Mouse (Mus musculus) hindbrain, postnatal 0 days (tissue): Measurements from ENCODE around the gene Hoxb1. TPM values are rescaled to one million over a fixed set of nuclear protein-coding genes. Genes with fewer than 3 reads are reported as not detected.
A peak's percentile ranks its signal among the peaks of the same experiment; 100 is the strongest.

Source experiments
- ATAC-seq: fragments of 200-750 bp; cut with Nextera tagmentation; 2 replicates; pipeline ENCODE4 v1.8.0; 2017; ENCODE audit warnings: mild to moderate bottlenecking, moderate TSS enrichment, moderate library complexity
- DNase-seq: peaks from one replicate; pipeline ENCODE4 v3.0.0-alpha.2; 2015; ENCODE audit warnings: low spot score
- H3K27ac ChIP-seq: fragments of 300-500 bp; sonication (generic); 2 replicates; pipeline ENCODE4 v1.5.1; 2014; ENCODE audit warnings: mild to moderate bottlenecking
- H3K27me3 ChIP-seq: fragments of 300-500 bp; sonication (generic); 2 replicates; pipeline ENCODE4 v1.6.1; 2014; ENCODE audit warnings: low read length, mixed read lengths; ENCODE audit not compliant: insufficient read depth
- H3K36me3 ChIP-seq: fragments of 300-500 bp; sonication (generic); 2 replicates; pipeline ENCODE4 v1.6.1; 2014; ENCODE audit warnings: low read length, mixed read lengths; ENCODE audit not compliant: insufficient read depth
- H3K4me1 ChIP-seq: fragments of 300-500 bp; sonication (generic); 2 replicates; pipeline ENCODE4 v1.6.1; 2014; ENCODE audit warnings: antibody characterized with exemption, low read length, mixed read lengths; ENCODE audit not compliant: insufficient read depth
- H3K4me2 ChIP-seq: fragments of 300-500 bp; sonication (generic); 2 replicates; pipeline ENCODE4 v1.6.1; 2014; ENCODE audit warnings: low read depth, mild to moderate bottlenecking, low read length, moderate library complexity, mixed read lengths
- H3K4me3 ChIP-seq: fragments of 300-500 bp; sonication (generic); 2 replicates; pipeline ENCODE4 v1.5.1; 2014; ENCODE audit warnings: low read length
- H3K9ac ChIP-seq: fragments of 300-500 bp; sonication (generic); replicated peaks from 2 replicates; pipeline ENCODE4 v1.6.1; 2014; ENCODE audit warnings: mild to moderate bottlenecking, low read length, moderate library complexity, mixed read lengths
- H3K9me3 ChIP-seq: fragments of 300-500 bp; sonication (generic); 2 replicates; pipeline ENCODE4 v1.6.1; 2016; ENCODE audit warnings: low read length, mixed read lengths
- CTCF ChIP-seq: IDR thresholded peaks from 2 replicates; pipeline ENCODE4 v1.5.1; 2016; ENCODE audit warnings: antibody characterized with exemption, control low read depth, low read depth
- WGBS: fragments of 180-500 bp; shearing (Covaris S2); extraction: QIAGEN DNeasy Blood & Tissue Kit; methylation state at CpG from one replicate; pipeline ENCODE4 v1.1.7; 2014; 5-methylcytosine and 5-hydroxymethylcytosine counted together
- microRNA counts: library from miRNA; unstranded; fragments of <30 nt; microRNA quantifications from one replicate; lab custom pipeline; 2015
- microRNA-seq, 2 experiments: library from miRNA; unstranded; fragments of <30 nt; microRNA quantifications; one replicate each; pipeline ENCODE4; 2016
- polyA plus RNA-seq: library from polyadenylated mRNA; unstranded; fragments of >200 nt; fragmentation: Nextera tagmentation; extraction: Ambion mirVana; gene quantifications from 2 replicates; pipeline ENCODE4 v1.2.1, GENCODE M21; 2015
- total RNA-seq: library from RNA; depleted of rRNA; stranded (reverse); fragments of >200 nt; gene quantifications from 2 replicates; pipeline ENCODE4 v1.2.3, GENCODE M21; 2014; rRNA removed

Hoxb1 gene
- total and polyA plus RNA-seq, 2 experiments from 2014 or later, result 0.21 to 0.24 TPM

DNA sequence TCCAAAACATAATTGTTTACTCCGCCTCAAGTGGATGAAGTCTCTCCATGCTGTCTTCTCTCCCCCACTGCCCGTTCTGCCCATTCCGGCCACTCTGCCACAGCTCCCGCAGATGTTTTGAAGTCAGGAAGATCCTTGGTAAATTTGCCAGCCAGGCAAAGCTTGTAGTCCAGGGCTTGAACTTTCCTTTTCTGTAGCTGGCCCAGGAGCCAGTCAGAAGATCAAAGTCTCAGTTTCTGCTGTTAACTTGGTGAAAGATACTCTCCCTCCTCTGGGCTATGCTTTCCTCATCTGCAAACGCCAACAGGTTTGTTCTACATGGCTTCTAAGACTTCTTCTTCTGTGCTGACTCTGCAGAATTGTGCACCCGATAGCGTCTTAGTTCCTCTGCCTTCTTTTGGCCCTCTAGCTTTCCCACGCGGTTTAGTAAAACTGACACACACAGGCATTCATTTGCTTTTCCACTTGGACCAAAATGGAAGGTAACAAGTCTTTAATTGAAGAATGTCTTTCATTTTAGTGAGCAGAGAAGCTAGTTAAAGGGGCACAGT is 47.5 kb downstream of the Hoxb1 start:
- Histone ChIP-seq H3K36me3 (no peaks in the 10 kb centered on the region), H3K4me1 (no peaks in the 10 kb centered on the region), H3K4me2 (no peak overlapping the region), H3K27ac (no peak overlapping the region), H3K27me3 (no peaks in the 10 kb centered on the region), H3K9ac (no peak overlapping the region), H3K4me3 (no peak overlapping the region), H3K9me3 (no peaks in the 10 kb centered on the region)
- ATAC-seq, result no peak
- no peak for TF ChIP-seq CTCF
- WGBS, result 79% methylated on average over 9 of the region's 9 CpGs
- no peak for DNase-seq

DNA sequence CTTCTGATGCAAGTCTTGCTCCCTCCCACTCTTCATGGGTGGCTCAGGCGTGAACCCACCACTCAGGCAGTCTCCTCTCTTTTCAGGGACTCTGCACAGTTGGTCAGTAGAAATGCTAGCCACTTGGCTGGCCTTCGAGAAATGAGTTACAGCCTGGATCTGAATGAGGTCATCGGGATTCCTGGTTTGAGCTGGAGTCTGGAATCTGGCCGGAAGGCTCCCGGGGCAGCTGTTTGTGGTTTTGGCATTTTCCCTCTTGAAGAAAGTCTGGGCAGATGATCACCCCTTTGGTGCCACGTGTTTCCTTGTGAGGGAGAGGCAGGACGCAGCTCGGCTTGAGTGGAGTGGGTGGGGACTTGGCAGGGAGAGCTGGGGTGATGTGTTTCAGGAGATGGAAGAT is 48.0 kb downstream of the Hoxb1 start:
- Histone ChIP-seq H3K36me3 (no peaks in the 10 kb centered on the region), H3K4me3 (no peak overlapping the region), H3K9me3 (no peaks in the 10 kb centered on the region), H3K27me3 (no peaks in the 10 kb centered on the region), H3K4me1 (no peaks in the 10 kb centered on the region), H3K27ac (no peak overlapping the region), H3K9ac (no peak overlapping the region), H3K4me2 (no peak overlapping the region)
- TF ChIP-seq CTCF, result no peak
- ATAC-seq, result no peak
- DNase-seq, result peak; percentile 39
- WGBS, result 33% methylated on average over 8 of the region's 8 CpGs

DNA sequence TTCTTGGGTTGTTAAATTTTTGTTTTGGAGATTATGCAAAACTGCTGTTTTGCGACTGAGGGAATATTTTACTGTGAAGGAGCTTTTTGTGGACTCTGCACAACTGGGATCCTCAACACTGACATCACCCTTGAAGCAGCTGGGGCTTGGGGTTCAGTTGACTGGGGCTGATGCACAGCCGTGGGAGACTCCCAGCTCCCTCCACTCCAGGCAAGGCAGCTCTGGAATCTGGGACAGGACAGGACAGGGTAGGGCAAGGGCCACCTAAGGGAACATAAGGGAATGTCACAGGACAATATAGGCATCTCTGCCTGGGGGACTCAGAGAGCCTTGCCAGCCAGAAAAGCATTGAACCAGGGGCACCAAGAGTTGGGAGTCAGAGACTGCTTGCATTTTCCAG is 48.5 kb downstream of the Hoxb1 start:
- no peak for ATAC-seq
- no peak for DNase-seq
- Histone ChIP-seq H3K9ac (no peak overlapping the region), H3K4me3 (no peak overlapping the region), H3K9me3 (no peaks in the 10 kb centered on the region), H3K4me1 (no peaks in the 10 kb centered on the region), H3K4me2 (no peak overlapping the region), H3K27me3 (no peaks in the 10 kb centered on the region), H3K36me3 (no peaks in the 10 kb centered on the region), H3K27ac (no peak overlapping the region)
- 68% methylated on average over 2 of the region's 2 CpGs for WGBS
- no peak for TF ChIP-seq CTCF

MicroRNAs within 50 kb of the gene (microRNA counts, 519-probe panel; counts per million panel counts)
- microRNA mmu-miR-10a (lab: Ali Mortazavi, UCI), result 4,970 counts per million, percentile 84 among the panel's probes with 10 or more counts

Small RNAs within 50 kb of the gene (microRNA-seq; reads per million reads assigned to microRNA genes)
- 25,370 to 27,060 reads per million in 2 experiments for gene Mir10a

Other genes with a start within 250 kb of the Hoxb1 start
- gene Ttll6, start 232.0 kb upstream of the Hoxb1 start, total RNA-seq, result 0.43 and 0.52 TPM in 2 replicates
- gene Ttll6, start 232.0 kb upstream of the Hoxb1 start, polyA plus RNA-seq, result 0.23 and 0.43 TPM in 2 replicates
- gene Hoxb13, start 171.4 kb upstream of the Hoxb1 start, total RNA-seq, result not detected in 2 replicates
- gene Hoxb13, start 171.4 kb upstream of the Hoxb1 start, polyA plus RNA-seq, result not detected in 2 replicates
- gene Hoxb9, start 94.3 kb upstream of the Hoxb1 start, total RNA-seq, result 0.40 TPM in 1 of 2 replicates, not detected in the other
- gene Hoxb9, start 94.3 kb upstream of the Hoxb1 start, polyA plus RNA-seq, result 0.13 TPM in 1 of 2 replicates, not detected in the other
- 28.0 and 66.5 TPM in 2 replicates for gene Hoxb8, start 83.8 kb upstream of the Hoxb1 start, total RNA-seq
- gene Hoxb8, start 83.8 kb upstream of the Hoxb1 start, polyA plus RNA-seq, result 4.6 and 6.2 TPM in 2 replicates
- gene Hoxb7, start 79.1 kb upstream of the Hoxb1 start, total RNA-seq, result 11.0 and 21.7 TPM in 2 replicates
- 10.1 and 16.8 TPM in 2 replicates for gene Hoxb7, start 79.1 kb upstream of the Hoxb1 start, polyA plus RNA-seq
- 23.2 and 30.2 TPM in 2 replicates for gene Hoxb6, start 73.3 kb upstream of the Hoxb1 start, total RNA-seq
- gene Hoxb6, start 73.3 kb upstream of the Hoxb1 start, polyA plus RNA-seq, result 29.0 and 36.3 TPM in 2 replicates
- 16.5 and 24.3 TPM in 2 replicates for gene Hoxb5, start 62.4 kb upstream of the Hoxb1 start, total RNA-seq
- gene Hoxb5, start 62.4 kb upstream of the Hoxb1 start, polyA plus RNA-seq, result 109 and 113 TPM in 2 replicates
- gene Hoxb4, start 47.5 kb upstream of the Hoxb1 start, total RNA-seq, result 4.2 and 8.6 TPM in 2 replicates
- 2.4 and 3.3 TPM in 2 replicates for gene Hoxb4, start 47.5 kb upstream of the Hoxb1 start, polyA plus RNA-seq
- 42.1 and 42.2 TPM in 2 replicates for gene Hoxb3, start 42.4 kb upstream of the Hoxb1 start, total RNA-seq
- 6.6 and 8.1 TPM in 2 replicates for gene Hoxb3, start 42.4 kb upstream of the Hoxb1 start, polyA plus RNA-seq
- gene Hoxb2, start 15.2 kb upstream of the Hoxb1 start, total RNA-seq, result 35.4 and 36.4 TPM in 2 replicates
- 11.6 and 13.1 TPM in 2 replicates for gene Hoxb2, start 15.2 kb upstream of the Hoxb1 start, polyA plus RNA-seq
- 0.83 and 2.5 TPM in 2 replicates for gene Skap1, start 98.8 kb downstream of the Hoxb1 start, total RNA-seq
- 5.7 and 7.4 TPM in 2 replicates for gene Skap1, start 98.8 kb downstream of the Hoxb1 start, polyA plus RNA-seq